Mouse (Mus musculus) layer of hippocampus, postnatal 10 days (tissue): Measurements from ENCODE around the gene Fbxw16. TPM values are rescaled to one million over a fixed set of nuclear protein-coding genes. Genes with fewer than 3 reads are reported as not detected.
"Not testable (repeated sequence)": the region's sequence is repeated elsewhere in the genome, so short reads cannot be mapped to it uniquely, and the experiment has no call there.

Experiments used
- DNase-seq, 2 experiments: peaks; one replicate each; pipeline ENCODE4 v3.0.0; 2021; ENCODE audit warnings: low spot score in 2 of 2
- long read RNA-seq: library from polyadenylated mRNA; stranded (forward); transcript quantifications from one replicate; pipeline ENCODE4 v2.0.0, GENCODE M21; 2023
- total RNA-seq, 2 experiments: library from RNA; stranded (reverse); gene quantifications; 2 replicates each; pipeline ENCODE4 v1.2.3; 2021

Gene Fbxw16
- total RNA-seq = not detected
- long read RNA-seq = 0 reads

GRCm38 (mm10) chr9:109449040-109449439 is at the start of gene Fbxw16:
Gene Fbxw16, minus strand, starts transcription at chr9:109449140.
- no peak for DNase-seq

- not testable (repeated sequence) for DNase-seq
Measured at GRCm38 (mm10) chr9:109495775-109496174, 46.8 kb upstream of the Fbxw16 start, which contains the start of gene Fbxw19. Gene Fbxw19, minus strand, starts transcription at chr9:109495875.

- DNase-seq = no peak
Measured at GRCm38 (mm10) chr9:109432956-109433355, 16.0 kb downstream of the Fbxw16 start.

- not testable (repeated sequence) for DNase-seq
Measured at GRCm38 (mm10) chr9:109404196-109404595, 44.7 kb downstream of the Fbxw16 start, which contains the start of gene Fbxw22. Gene Fbxw22, minus strand, starts transcription at chr9:109404296.

Other genes with a start within 250 kb of the Fbxw16 start
- gene Fbxw20, start 214.4 kb downstream of the Fbxw16 start, total RNA-seq = not detected
- not detected for gene Fbxw14, start 161.5 kb downstream of the Fbxw16 start, total RNA-seq
- gene Fbxw28, start 109.5 kb downstream of the Fbxw16 start, total RNA-seq = not detected
- not detected for gene Fbxw22, start 44.8 kb downstream of the Fbxw16 start, total RNA-seq
- gene Fbxw19, start 46.7 kb upstream of the Fbxw16 start, total RNA-seq = not detected
- gene Fbxw15, start 119.1 kb upstream of the Fbxw16 start, total RNA-seq = not detected
- gene Fbxw24, start 176.9 kb upstream of the Fbxw16 start, total RNA-seq = not detected
- gene Fbxw25, start 215.5 kb upstream of the Fbxw16 start, total RNA-seq = not detected